Mouse (Mus musculus) limb, embryonic 11.5 days (tissue): ENCODE measurements around the gene Xpo5. TPM values are rescaled to one million over a fixed set of nuclear protein-coding genes. Genes with fewer than 3 reads are reported as not detected.

ENCODE experiments used
- ATAC-seq: fragments of 200-750 bp; cut with Nextera tagmentation; 2 replicates; pipeline ENCODE4 v1.8.0; 2017; ENCODE audit warnings: low read depth; ENCODE audit not compliant: insufficient number of reproducible peaks, low FRiP score, low TSS enrichment
- DNase-seq: peaks from one replicate; pipeline ENCODE4 v3.0.0-alpha.2; 2015; ENCODE audit warnings: low spot score
- H3K27ac ChIP-seq: fragments of 300-500 bp; sonication (generic); replicated peaks from 2 replicates; pipeline ENCODE4 v1.5.1; 2014; ENCODE audit warnings: low read depth, mild to moderate bottlenecking, low read length
- H3K27me3 ChIP-seq: fragments of 300-500 bp; sonication (generic); 2 replicates; pipeline ENCODE4 v1.6.1; 2014; ENCODE audit warnings: mild to moderate bottlenecking, low read length, mixed read lengths; ENCODE audit not compliant: control insufficient read depth, insufficient read depth
- H3K36me3 ChIP-seq: fragments of 300-500 bp; sonication (generic); 2 replicates; pipeline ENCODE4 v1.6.1; 2014; ENCODE audit warnings: mild to moderate bottlenecking, low read length, moderate library complexity, mixed read lengths; ENCODE audit not compliant: control insufficient read depth, insufficient read depth
- H3K4me1 ChIP-seq: fragments of 300-500 bp; sonication (generic); 2 replicates; pipeline ENCODE4 v1.6.1; 2014; ENCODE audit warnings: low read length, mixed read lengths; ENCODE audit not compliant: control insufficient read depth, insufficient read depth
- H3K4me2 ChIP-seq: fragments of 300-500 bp; sonication (generic); 2 replicates; pipeline ENCODE4 v1.6.1; 2014; ENCODE audit warnings: low read depth, mild to moderate bottlenecking, moderate library complexity; ENCODE audit not compliant: severe bottlenecking
- H3K4me3 ChIP-seq: fragments of 300-500 bp; sonication (generic); 2 replicates; pipeline ENCODE4 v1.5.1; 2014; ENCODE audit warnings: low read depth, low read length
- H3K9ac ChIP-seq: fragments of 300-500 bp; sonication (generic); 2 replicates; pipeline ENCODE4 v1.6.1; 2014; ENCODE audit warnings: mild to moderate bottlenecking, low read length
- H3K9me3 ChIP-seq: fragments of 300-500 bp; sonication (generic); 2 replicates; pipeline ENCODE4 v1.6.1; 2016; ENCODE audit warnings: low read length; ENCODE audit not compliant: control insufficient read depth
- WGBS: fragments of 180-500 bp; shearing (Covaris S2); extraction: QIAGEN DNeasy Blood & Tissue Kit; methylation state at CpG from one replicate; pipeline ENCODE4 v1.1.7; 2014; 5-methylcytosine and 5-hydroxymethylcytosine counted together
- polyA plus RNA-seq: library from polyadenylated mRNA; unstranded; fragments of >200 nt; fragmentation: Nextera tagmentation; extraction: Ambion mirVana; gene quantifications from 2 replicates; pipeline ENCODE4 v1.2.1, GENCODE M21; 2014

The Xpo5 gene
- polyA plus RNA-seq, 1 experiment from 2014 or later: 73.8 TPM

- no peak for DNase-seq
- 85% methylated on average over 4 of the region's 4 CpGs for WGBS
- H3K9ac ChIP-seq: no peak overlapping the region
Observed at GRCm38 (mm10) chr17:46242993-46243392, 40.4 kb downstream of the Xpo5 start.

GRCm38 (mm10) chr17:46243624-46244023, 41.0 kb downstream of the Xpo5 start:
- peaks cover 58% of the 10 kb centered on the region for H3K36me3 ChIP-seq
- no peak overlapping the region for H3K4me3 ChIP-seq
- H3K27me3 ChIP-seq: no peaks in the 10 kb centered on the region
- no peak overlapping the region for H3K4me2 ChIP-seq
- ATAC-seq: no peak
- peaks cover 5% of the 10 kb centered on the region for H3K4me1 ChIP-seq
- no peak for DNase-seq
- WGBS: 80% methylated on average over 2 of the region's 2 CpGs
- H3K9me3 ChIP-seq: no peaks in the 10 kb centered on the region; the same call in 1 of the 2 replicates
- no peak overlapping the region for H3K27ac ChIP-seq
- H3K9ac ChIP-seq: no peak overlapping the region

More at GRCm38 (mm10) chr17:46242993-46243392, 40.4 kb downstream of the Xpo5 start:
- Histone ChIP-seq H3K4me1 (peaks cover 5% of the 10 kb centered on the region; the same call in 1 of the 2 replicates), H3K4me2 (no peak overlapping the region), H3K27me3 (no peaks in the 10 kb centered on the region), H3K27ac (no peak overlapping the region), H3K9me3 (no peaks in the 10 kb centered on the region; the same call in 1 of the 2 replicates), H3K36me3 (peaks cover 62% of the 10 kb centered on the region), H3K4me3 (no peak overlapping the region)
- ATAC-seq: no peak

- 82% methylated on average over 10 of the region's 10 CpGs for WGBS
- Histone ChIP-seq H3K9me3 (no peaks in the 10 kb centered on the region; the same call in 1 of the 2 replicates), H3K4me2 (no peak overlapping the region), H3K27me3 (no peaks in the 10 kb centered on the region), H3K4me3 (no peak overlapping the region), H3K9ac (no peak overlapping the region), H3K36me3 (peaks cover 54% of the 10 kb centered on the region), H3K27ac (no peak overlapping the region), H3K4me1 (peaks cover 8% of the 10 kb centered on the region)
- DNase-seq (no peak), ATAC-seq (no peak)
Observed at GRCm38 (mm10) chr17:46244579-46244978, 42.0 kb downstream of the Xpo5 start.

- WGBS: under 1% methylated on average over 53 of the region's 53 CpGs
- no peak within 1 kb of the TSS for H3K27ac ChIP-seq
- H3K4me2 ChIP-seq: peak within 1 kb of the TSS; percentile 78
- peak within 1 kb of the TSS; percentile 93 for H3K4me3 ChIP-seq
- H3K36me3 ChIP-seq: peaks cover 46% of the 10 kb centered on the region
- no peaks in the 10 kb centered on the region for H3K9me3 ChIP-seq
- DNase-seq (peak; percentile 97), ATAC-seq (peak; percentile 90)
- H3K27me3 ChIP-seq: no peaks in the 10 kb centered on the region
- peak within 1 kb of the TSS; percentile 89 for H3K9ac ChIP-seq
- peaks cover 8% of the 10 kb centered on the region for H3K4me1 ChIP-seq
Observed at GRCm38 (mm10) chr17:46247512-46248188, 45.1 kb downstream of the Xpo5 start, which contains the start of the genes Polr1c and Yipf3. TSS of gene Polr1c (minus strand) at chr17:46248054. TSS of gene Yipf3 (plus strand) at chr17:46248080.

- Histone ChIP-seq H3K27me3 (no peaks in the 10 kb centered on the region), H3K9me3 (no peaks in the 10 kb centered on the region), H3K9ac (peak overlapping the region; percentile 89), H3K4me1 (peaks cover 8% of the 10 kb centered on the region), H3K36me3 (peaks cover 44% of the 10 kb centered on the region), H3K27ac (no peak overlapping the region), H3K4me2 (peak overlapping the region; percentile 78), H3K4me3 (peak overlapping the region; percentile 93)
- ATAC-seq: no peak; the same call in 1 of the 2 replicates
- WGBS: 1% methylated on average over 37 of the region's 37 CpGs
- DNase-seq: no peak
Observed at GRCm38 (mm10) chr17:46248189-46248522, 45.6 kb downstream of the Xpo5 start.

- no peak for DNase-seq
- ATAC-seq: no peak
- Histone ChIP-seq H3K36me3 (peaks cover 22% of the 10 kb centered on the region), H3K4me2 (no peak overlapping the region), H3K27ac (no peak overlapping the region), H3K27me3 (peaks cover 14% of the 10 kb centered on the region), H3K9me3 (no peaks in the 10 kb centered on the region), H3K4me1 (peaks cover 12% of the 10 kb centered on the region), H3K4me3 (no peak overlapping the region), H3K9ac (no peak overlapping the region)
- WGBS: 84% methylated on average over 7 of the region's 7 CpGs
Observed at GRCm38 (mm10) chr17:46251174-46251573, 48.6 kb downstream of the Xpo5 start.

- Histone ChIP-seq H3K4me2 (peak overlapping the region; percentile 100), H3K9ac (no peak overlapping the region), H3K27me3 (peaks cover 14% of the 10 kb centered on the region), H3K4me1 (peaks cover 7% of the 10 kb centered on the region), H3K4me3 (peak overlapping the region; percentile 53; the same call in 1 of the 2 replicates), H3K36me3 (peaks cover 23% of the 10 kb centered on the region), H3K9me3 (0 out of 2 replicates have a peak, but pooled peaks cover 4% of the 10 kb centered on the region), H3K27ac (no peak overlapping the region)
- ATAC-seq (no peak), DNase-seq (peak; percentile 50)
- 57% methylated on average over 14 of the region's 14 CpGs for WGBS
Observed at GRCm38 (mm10) chr17:46252571-46253451, 50.2 kb downstream of the Xpo5 start.

GRCm38 (mm10) chr17:46253452-46254084, 51.0 kb downstream of the Xpo5 start, which contains the start of gene Lrrc73:
TSS of gene Lrrc73 (plus strand) at chr17:46253531.
- peak; percentile 71 for ATAC-seq
- peak; percentile 94 for DNase-seq
- 0 out of 2 replicates have a peak, but pooled peaks cover 4% of the 10 kb centered on the region for H3K9me3 ChIP-seq
- H3K4me2 ChIP-seq: peak within 1 kb of the TSS; percentile 100
- peaks cover 26% of the 10 kb centered on the region for H3K36me3 ChIP-seq
- no peak within 1 kb of the TSS for H3K27ac ChIP-seq
- peak within 1 kb of the TSS; percentile 53 for H3K4me3 ChIP-seq
- 2% methylated on average over 45 of the region's 48 CpGs for WGBS
- H3K27me3 ChIP-seq: peaks cover 14% of the 10 kb centered on the region
- H3K9ac ChIP-seq: peak within 1 kb of the TSS; percentile 50
- peaks cover 7% of the 10 kb centered on the region for H3K4me1 ChIP-seq
